Mouse (Mus musculus): ENCODE results near the gene Hsf2.

DNA sequence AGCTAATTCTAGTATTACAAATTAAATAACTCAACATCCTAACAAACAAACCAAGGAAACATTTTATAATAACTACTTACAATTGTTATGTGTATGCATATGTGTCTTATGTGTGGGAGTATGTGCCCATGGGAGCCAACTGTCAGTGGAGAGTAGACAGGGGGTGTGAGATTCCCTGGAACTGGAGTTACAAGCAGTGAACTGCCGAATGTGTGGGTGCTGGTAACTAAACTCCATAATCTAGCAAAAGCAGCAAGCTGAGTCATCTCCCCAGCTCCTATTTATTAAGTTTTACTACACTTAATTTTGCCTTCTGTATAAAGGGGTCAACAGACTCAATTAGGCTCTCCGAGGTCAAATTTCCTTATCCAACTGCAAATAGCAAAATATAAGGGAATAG, 44.9 kb downstream of the Hsf2 start:
- TF ChIP-seq CTCF (IDR thresholded peaks at IDR 0.05; ENCODE audit: low read depth) (no peak), EP300 (optimal IDR thresholded peaks at IDR 0.05) (no peak)
